Mouse (Mus musculus): ENCODE measurements around the gene Itga1.

DNA sequence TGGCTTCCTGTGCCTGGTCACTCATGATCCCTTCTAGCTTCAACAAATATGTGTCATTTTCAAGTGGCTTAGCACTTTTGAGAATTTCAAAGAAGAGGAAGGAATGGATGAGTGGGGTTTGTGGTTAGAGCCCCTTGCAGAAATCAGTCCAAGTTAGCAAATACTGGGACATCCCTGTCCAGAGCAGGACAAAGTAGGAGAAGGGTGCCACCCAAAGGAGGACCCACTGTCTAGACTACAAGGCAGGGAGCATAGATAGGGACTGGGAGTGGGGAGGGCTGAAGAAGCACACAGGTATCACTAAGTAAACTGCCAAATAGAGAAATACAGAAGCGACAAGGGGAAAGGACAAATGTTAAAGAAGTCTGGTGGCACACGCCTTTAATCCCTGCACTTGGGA lies 990 bp upstream of the Itga1 start:
- TF ChIP-seq POLR2A (IDR thresholded peaks at IDR 0.05; ENCODE audit: low read depth, low read length), result no peak
- TF ChIP-seq CTCF (IDR thresholded peaks at IDR 0.05; ENCODE audit: extremely low read depth, insufficient read length, insufficient replicate concordance, low read depth, low read length), result no peak
